8 mouse cellular contexts compared by ENCODE assay signal in genomic region chr10:13500473-13500872, GRCm38 (mm10). TPM values are rescaled to one million over a fixed set of nuclear protein-coding genes. Genes with fewer than 3 reads are reported as not detected.
DNase-seq lines count a peak whose midpoint lies in the region; ATAC-seq lines count a peak whose summit lies in the region.

No protein-coding gene starts in this region.

- H3K9me3 ChIP-seq in kidney, embryonic 15.5 days (replicated peaks): no peaks in the 10 kb centered on the region
- no peaks in the 10 kb centered on the region for H3K9me3 ChIP-seq in hindbrain, embryonic 11.5 days (ENCODE audit: control insufficient read depth, low read length)

- no peak for DNase-seq in kidney, postnatal 25 days
- no peak for DNase-seq in hindbrain, embryonic 11.5 days (ENCODE audit: low spot score)
- DNase-seq in lung, postnatal 36 days: peak; percentile 17
- DNase-seq in right cerebral cortex, postnatal 36 days (ENCODE audit: low spot score in 2 of 2): no peak
- DNase-seq in layer of hippocampus, adult 8-10 months (ENCODE audit: low spot score in 2 of 2): no peak
- no peak for DNase-seq in urinary bladder, adult 18-20 months (ENCODE audit: low spot score in 2 of 2)

- no peaks in the 10 kb centered on the region for H3K27me3 ChIP-seq in kidney, embryonic 15.5 days
- H3K27me3 ChIP-seq in hindbrain, embryonic 11.5 days (ENCODE audit: control insufficient read depth, insufficient read depth, low read length): no peaks in the 10 kb centered on the region

- peaks cover 11% of the 10 kb centered on the region for H3K4me1 ChIP-seq in kidney, embryonic 15.5 days
- H3K4me1 ChIP-seq in hindbrain, embryonic 11.5 days (replicated peaks; ENCODE audit: control insufficient read depth, insufficient read depth, low read length): peaks cover 3% of the 10 kb centered on the region; the same call in 1 of the 2 replicates

- peak overlapping the region; percentile 71 for H3K27ac ChIP-seq in kidney, embryonic 15.5 days
- H3K27ac ChIP-seq in hindbrain, embryonic 11.5 days (ENCODE audit: low read depth, low read length): no peak overlapping the region

- peak overlapping the region; percentile 59; the same call in 1 of the 2 replicates for H3K9ac ChIP-seq in kidney, embryonic 15.5 days
- H3K9ac ChIP-seq in hindbrain, embryonic 11.5 days (ENCODE audit: low read depth, low read length): no peak overlapping the region; the same call in 1 of the 2 replicates

- peak overlapping the region; percentile 70 for H3K4me3 ChIP-seq in kidney, embryonic 15.5 days (replicated peaks)
- H3K4me3 ChIP-seq in hindbrain, embryonic 11.5 days (ENCODE audit: low read depth, low read length): peak overlapping the region; percentile 57; the same call in 1 of the 2 replicates

- peak overlapping the region; percentile 91 for H3K4me2 ChIP-seq in kidney, embryonic 15.5 days
- peak overlapping the region; percentile 78 for H3K4me2 ChIP-seq in hindbrain, embryonic 11.5 days (replicated peaks; ENCODE audit: low read depth, low read length)

- ATAC-seq in kidney, embryonic 15.5 days (replicated peaks; ENCODE audit: low FRiP score): 0 out of 2 replicates have a peak, but pooled peaks have one; percentile 10
- ATAC-seq in common myeloid progenitor, adult 5-6 weeks (replicated peaks; ENCODE audit: low read depth, poor library complexity, severe bottlenecking): peak; percentile 28
- ATAC-seq in hindbrain, embryonic 11.5 days (ENCODE audit: low FRiP score): peak; percentile 20; the same call in 1 of the 2 replicates

- peaks cover 15% of the 10 kb centered on the region; the same call in 1 of the 2 replicates for H3K36me3 ChIP-seq in kidney, embryonic 15.5 days
- H3K36me3 ChIP-seq in hindbrain, embryonic 11.5 days (ENCODE audit: control insufficient read depth, insufficient read depth, low read length): no peaks in the 10 kb centered on the region

- WGBS in kidney, embryonic 15.5 days: 44% methylated on average over 9 of the region's 9 CpGs
- WGBS in hindbrain, embryonic 11.5 days: 53% methylated on average over 9 of the region's 9 CpGs

RNA-seq across cellular contexts. Expression of gene Fuca2, which starts 1.1 kb away (rescaled TPM):
- 81.9 and 89.7 TPM in 2 replicates for polyA plus RNA-seq in kidney, embryonic 15.5 days (2015; fragmentation: Nextera tagmentation; extraction: Ambion mirVana)
- 46.3 and 56.7 TPM in 2 replicates for total RNA-seq in common myeloid progenitor, adult 5-6 weeks (2017)
- polyA plus RNA-seq in hindbrain, embryonic 11.5 days (2014; fragmentation: Nextera tagmentation; extraction: Ambion mirVana): 24.4 and 28.2 TPM in 2 replicates
- 10 to 100 TPM; 42.0 to 52.9 (median 50.2) TPM for total RNA-seq in layer of hippocampus, adult 8-10 months (2022)

RNA-seq across cellular contexts. Expression of gene Phactr2, which starts 26.3 kb away (rescaled TPM):
- 28.1 and 30.6 TPM in 2 replicates for polyA plus RNA-seq in kidney, embryonic 15.5 days (2015; fragmentation: Nextera tagmentation; extraction: Ambion mirVana)
- total RNA-seq in common myeloid progenitor, adult 5-6 weeks (2017): 25.9 and 27.6 TPM in 2 replicates
- 13.1 and 17.5 TPM in 2 replicates for polyA plus RNA-seq in hindbrain, embryonic 11.5 days (2014; fragmentation: Nextera tagmentation; extraction: Ambion mirVana)
- total RNA-seq in layer of hippocampus, adult 8-10 months (2022): 10 to 100 TPM; 24.3 to 27.5 (median 25.4) TPM

RNA-seq across cellular contexts. Expression of gene Adat2, which starts 52.2 kb away (rescaled TPM):
- polyA plus RNA-seq in kidney, embryonic 15.5 days (2015; fragmentation: Nextera tagmentation; extraction: Ambion mirVana): 4.7 and 5.4 TPM in 2 replicates
- total RNA-seq in common myeloid progenitor, adult 5-6 weeks (2017): 2.7 TPM in 2 replicates
- polyA plus RNA-seq in hindbrain, embryonic 11.5 days (2014; fragmentation: Nextera tagmentation; extraction: Ambion mirVana): 3.8 and 5.0 TPM in 2 replicates
- total RNA-seq in layer of hippocampus, adult 8-10 months (2022): 10 to 100 TPM in 2 of 4 experiments, 1 to 10 TPM in 2; 7.3 to 11.5 (median 8.9) TPM

RNA-seq across cellular contexts. Expression of gene Pex3, which starts 52.5 kb away (rescaled TPM):
- polyA plus RNA-seq in kidney, embryonic 15.5 days (2015; fragmentation: Nextera tagmentation; extraction: Ambion mirVana): 24.8 and 25.5 TPM in 2 replicates
- total RNA-seq in common myeloid progenitor, adult 5-6 weeks (2017): 15.4 and 23.3 TPM in 2 replicates
- 24.4 and 26.3 TPM in 2 replicates for polyA plus RNA-seq in hindbrain, embryonic 11.5 days (2014; fragmentation: Nextera tagmentation; extraction: Ambion mirVana)
- 10 to 100 TPM; 26.3 to 34.2 (median 29.6) TPM for total RNA-seq in layer of hippocampus, adult 8-10 months (2022)
